10 mouse cellular contexts compared by ENCODE assay signal in genomic region chr1:92215996-92216630, GRCm38 (mm10). TPM values are rescaled to one million over a fixed set of nuclear protein-coding genes. Genes with fewer than 3 reads are reported as not detected.
DNase-seq lines count a peak whose midpoint lies in the region; ATAC-seq lines count a peak whose summit lies in the region.
"Had no signal": no experiment of that assay in that cellular context is flagged by ENCODE, and none has a peak within 500 bp of the region (broad histone marks: within the 10 kb centered on the region; RNA-seq: fewer than 3 reads in every experiment).

No protein-coding gene starts in this region.

- peak; percentile 19 for DNase-seq in heart, adult 8-10 months (ENCODE audit: low spot score)
- DNase-seq in midbrain, embryonic 10.5 days (ENCODE audit: low spot score) = no peak
- DNase-seq in forebrain, embryonic 11.5 days (ENCODE audit: low spot score) = no peak
- DNase-seq in cerebellum, adult 11 months = no peak
- no peak for DNase-seq in gastrocnemius, adult 18-20 months (ENCODE audit: low spot score)

- H3K4me2 ChIP-seq in heart, embryonic 11.5 days = no peak overlapping the region
- no peak overlapping the region for H3K4me2 ChIP-seq in midbrain, embryonic 16.5 days (ENCODE audit: low read length)
- no peak overlapping the region for H3K4me2 ChIP-seq in forebrain, embryonic 11.5 days (ENCODE audit: low read depth, low read length, severe bottlenecking)
- H3K4me2 ChIP-seq: heart, embryonic 13.5 days had no signal

- H3K36me3 ChIP-seq in heart, embryonic 11.5 days (ENCODE audit: control insufficient read depth, insufficient read depth, low read length) = no peaks in the 10 kb centered on the region
- no peaks in the 10 kb centered on the region for H3K36me3 ChIP-seq in midbrain, embryonic 10.5 days
- H3K36me3 ChIP-seq in midbrain, embryonic 16.5 days (ENCODE audit: control insufficient read depth, insufficient read depth, low read length) = no peaks in the 10 kb centered on the region
- no peaks in the 10 kb centered on the region for H3K36me3 ChIP-seq in forebrain, embryonic 11.5 days (ENCODE audit: control insufficient read depth, insufficient read depth, low read length)
- no peaks in the 10 kb centered on the region for H3K36me3 ChIP-seq in macrophage (ENCODE audit: inconsistent target)
- H3K36me3 ChIP-seq: G1E; heart, embryonic 13.5 days had no signal

- no peaks in the 10 kb centered on the region for H3K27me3 ChIP-seq in heart, embryonic 11.5 days (ENCODE audit: control insufficient read depth, insufficient read depth, low read length)
- H3K27me3 ChIP-seq in midbrain, embryonic 10.5 days (ENCODE audit: low read depth, poor library complexity, severe bottlenecking) = no peaks in the 10 kb centered on the region
- H3K27me3 ChIP-seq in midbrain, embryonic 16.5 days (ENCODE audit: control insufficient read depth, insufficient read depth, low read depth, low read length) = no peaks in the 10 kb centered on the region
- H3K27me3 ChIP-seq in forebrain, embryonic 11.5 days (ENCODE audit: control insufficient read depth, insufficient read depth, low read length) = no peaks in the 10 kb centered on the region

- no peak overlapping the region for H3K9ac ChIP-seq in heart, embryonic 11.5 days (ENCODE audit: low read depth, low read length)
- H3K9ac ChIP-seq in midbrain, embryonic 16.5 days (ENCODE audit: low read depth, low read length) = no peak overlapping the region
- H3K9ac ChIP-seq in forebrain, embryonic 11.5 days (ENCODE audit: low read length) = no peak overlapping the region
- H3K9ac ChIP-seq: heart, embryonic 13.5 days had no signal

- peaks cover 17% of the 10 kb centered on the region for H3K4me1 ChIP-seq in heart, embryonic 11.5 days (ENCODE audit: control insufficient read depth, insufficient read depth, low read length)
- peaks cover 34% of the 10 kb centered on the region for H3K4me1 ChIP-seq in midbrain, embryonic 10.5 days
- peaks cover 5% of the 10 kb centered on the region for H3K4me1 ChIP-seq in midbrain, embryonic 16.5 days (ENCODE audit: control insufficient read depth, insufficient read depth, low read length)
- peaks cover 8% of the 10 kb centered on the region; the same call in 1 of the 2 replicates for H3K4me1 ChIP-seq in forebrain, embryonic 11.5 days (replicated peaks; ENCODE audit: control insufficient read depth, insufficient read depth, low read length)

- H3K79me2 ChIP-seq in macrophage (ENCODE audit: inconsistent target) = no peaks in the 10 kb centered on the region

- ATAC-seq in heart, embryonic 11.5 days (replicated peaks; ENCODE audit: insufficient number of reproducible peaks, low FRiP score, low TSS enrichment) = no peak
- ATAC-seq in midbrain, embryonic 16.5 days = no peak
- ATAC-seq in forebrain, embryonic 11.5 days (replicated peaks; ENCODE audit: low FRiP score) = peak; percentile 53; the same call in 1 of the 2 replicates

- H3K4me3 ChIP-seq in heart, embryonic 11.5 days (ENCODE audit: low read depth, low read length) = no peak overlapping the region
- no peak overlapping the region for H3K4me3 ChIP-seq in midbrain, embryonic 10.5 days
- H3K4me3 ChIP-seq in midbrain, embryonic 16.5 days (ENCODE audit: low read depth, low read length) = no peak overlapping the region
- no peak overlapping the region for H3K4me3 ChIP-seq in forebrain, embryonic 11.5 days (ENCODE audit: low read depth, low read length)
- H3K4me3 ChIP-seq in macrophage (ENCODE audit: inconsistent target) = no peak overlapping the region
- H3K4me3 ChIP-seq: heart, embryonic 13.5 days had no signal

- H3K27ac ChIP-seq in heart, embryonic 11.5 days (ENCODE audit: low read depth, low read length) = no peak overlapping the region
- H3K27ac ChIP-seq in midbrain, embryonic 10.5 days (replicated peaks) = 0 out of 2 replicates have a peak overlapping the region, but pooled peaks have one; percentile 61
- H3K27ac ChIP-seq in midbrain, embryonic 16.5 days (ENCODE audit: low read length) = no peak overlapping the region
- no peak overlapping the region for H3K27ac ChIP-seq in forebrain, embryonic 11.5 days (ENCODE audit: low read depth, low read length)
- H3K27ac ChIP-seq in macrophage = peak overlapping the region; percentile 79

- 75% methylated on average over 11 of the region's 11 CpGs for WGBS in heart, embryonic 11.5 days (ENCODE audit: insufficient replicate concordance)
- WGBS in midbrain, embryonic 10.5 days = 78% methylated on average over 11 of the region's 11 CpGs
- 58% methylated on average over 11 of the region's 11 CpGs for WGBS in midbrain, embryonic 16.5 days
- 56% methylated on average over 11 of the region's 11 CpGs for WGBS in forebrain, embryonic 11.5 days
- WGBS in macrophage (ENCODE audit: missing documents) = 3% methylated on average over 10 of the region's 11 CpGs

- no peaks in the 10 kb centered on the region for H3K9me3 ChIP-seq in heart, embryonic 11.5 days (replicated peaks; ENCODE audit: control insufficient read depth, low read length)
- no peaks in the 10 kb centered on the region for H3K9me3 ChIP-seq in midbrain, embryonic 10.5 days (replicated peaks)
- H3K9me3 ChIP-seq in midbrain, embryonic 16.5 days (replicated peaks; ENCODE audit: control insufficient read depth, low read length, poor library complexity, severe bottlenecking) = no peaks in the 10 kb centered on the region
- no peaks in the 10 kb centered on the region for H3K9me3 ChIP-seq in forebrain, embryonic 11.5 days (ENCODE audit: control insufficient read depth, low read length)
- H3K9me3 ChIP-seq: G1E; heart, embryonic 13.5 days had no signal

RNA-seq across cellular contexts. Expression of gene Hdac4, which starts 20.6 kb away (rescaled TPM):
- total RNA-seq in heart, adult 8-10 months (2022) = 10 to 100 TPM; 45.6 to 69.5 (median 56.6) TPM
- polyA plus RNA-seq in heart, embryonic 11.5 days (2014; fragmentation: Nextera tagmentation; extraction: Ambion mirVana) = 11.4 and 12.5 TPM in 2 replicates
- polyA plus RNA-seq in midbrain, embryonic 10.5 days (2016; fragmentation: Nextera tagmentation; extraction: Ambion mirVana) = 20.1 and 22.3 TPM in 2 replicates
- polyA plus RNA-seq in midbrain, embryonic 16.5 days (2015; fragmentation: Nextera tagmentation; extraction: Ambion mirVana) = 24.8 and 25.3 TPM in 2 replicates
- 29.6 and 31.9 TPM in 2 replicates for polyA plus RNA-seq in forebrain, embryonic 11.5 days (2014; fragmentation: Nextera tagmentation; extraction: Ambion mirVana)
- total RNA-seq in macrophage (2018; cell fraction: chromatin; rRNA removed) = 10 to 100 TPM; 23.7 to 65.2 (median 37.9) TPM
- total RNA-seq in macrophage (2018; cell fraction: cytosol; rRNA removed) = 10 to 100 TPM in 9 of 26 experiments, 1 to 10 TPM in 17; 5.6 to 13.1 (median 8.4) TPM
- 10 to 100 TPM; 11.4 to 53.4 (median 24.5) TPM for total RNA-seq in macrophage (2018; cell fraction: nucleus; rRNA removed)
- 2.6 to 7.6 TPM (median 4.8 TPM) in 3 replicates for polyA plus RNA-seq in macrophage (2018)
- total RNA-seq in gastrocnemius, adult 18-20 months (2021) = 10 to 100 TPM; 64.7 to 72.5 TPM

Comparison
In these comparisons a context has a peak if more than half of its experiments do, and no peak if none do; other contexts are left out.
1. H3K27ac ChIP-seq: peak in midbrain, embryonic 10.5 days (single experiment) and macrophage (single experiment); none in heart, embryonic 11.5 days (single experiment), midbrain, embryonic 16.5 days (single experiment) and forebrain, embryonic 11.5 days (single experiment).